Mouse (Mus musculus) testis, postnatal 10 days (tissue): ENCODE data around the gene Ssr2.
A peak's percentile ranks its signal among the peaks of the same experiment; 100 is the strongest.

ENCODE experiments used
- DNase-seq: peaks from one replicate; pipeline ENCODE4 v3.0.0; 2021; ENCODE audit warnings: low spot score

Ssr2 gene

DNA sequence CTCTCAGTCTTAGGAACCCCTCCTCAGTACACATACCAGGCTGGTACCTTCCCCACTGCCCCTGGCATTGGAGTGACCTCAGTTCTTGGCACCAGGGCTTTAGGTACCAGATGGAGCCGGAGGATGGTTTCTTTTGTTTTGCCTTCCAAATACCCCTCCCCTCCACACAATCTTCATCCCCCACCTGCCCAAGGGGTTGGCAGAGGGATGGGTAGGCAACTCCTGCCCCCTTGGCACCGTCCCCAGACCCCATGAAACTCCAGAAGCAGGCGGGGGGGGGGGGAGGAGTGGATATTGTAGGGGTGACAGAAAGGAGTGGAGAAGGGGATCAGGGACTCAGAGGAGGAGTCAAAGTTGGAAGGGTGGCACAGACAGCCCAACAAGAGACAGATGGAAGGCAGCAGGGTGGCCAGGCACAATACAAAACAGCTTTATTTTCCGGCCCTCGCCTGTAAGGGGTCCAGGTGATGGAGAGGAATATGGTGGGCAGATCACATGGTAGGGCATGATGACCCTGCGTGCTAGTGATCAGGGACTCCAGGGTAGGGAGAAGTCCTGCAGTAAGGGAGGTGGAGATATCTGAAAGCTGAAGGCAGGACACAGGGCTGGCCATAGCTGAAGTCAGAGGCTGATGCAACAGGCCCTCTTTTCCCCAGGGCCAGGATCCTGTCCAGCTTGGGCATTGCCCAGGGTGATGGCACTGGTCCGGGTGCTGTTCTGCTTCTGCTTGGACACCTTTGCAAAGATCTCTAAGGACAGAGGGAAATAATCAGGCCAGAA lies 33.9 kb upstream of the Ssr2 start:
- no peak for DNase-seq

GRCm38 (mm10) chr3:88542486-88542885 lies 33.2 kb upstream of the Ssr2 start:
- no peak for DNase-seq

GRCm38 (mm10) chr3:88543174-88543573 lies 32.5 kb upstream of the Ssr2 start:
- DNase-seq = no peak

GRCm38 (mm10) chr3:88543651-88544410 lies 31.8 kb upstream of the Ssr2 start:
- DNase-seq = no peak

DNA sequence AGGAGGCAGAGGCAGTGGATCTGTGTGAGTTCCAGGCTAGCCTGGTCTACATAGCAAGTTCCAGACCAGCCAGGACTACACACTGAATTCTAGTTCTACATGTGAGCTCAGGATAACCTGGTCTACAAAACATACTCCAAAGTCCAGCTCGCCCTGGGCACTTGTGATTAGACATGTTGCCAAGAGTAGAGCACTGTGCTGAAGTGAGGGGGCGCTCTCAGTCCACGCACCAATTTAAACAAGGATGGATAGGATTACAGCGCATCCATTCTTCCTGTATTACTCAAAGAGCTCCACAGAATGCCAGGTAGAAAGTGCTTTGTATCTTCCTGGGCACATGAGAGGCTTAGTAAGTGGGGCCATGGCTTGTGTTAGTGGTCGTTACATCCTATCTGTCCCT lies 31.2 kb upstream of the Ssr2 start:
- no peak for DNase-seq

- DNase-seq = no peak
Observed at GRCm38 (mm10) chr3:88544955-88545591, 30.6 kb upstream of the Ssr2 start.

- DNase-seq = no peak
Observed at GRCm38 (mm10) chr3:88546674-88547418, 28.8 kb upstream of the Ssr2 start.

- DNase-seq = no peak
Observed at GRCm38 (mm10) chr3:88548180-88548917, 27.3 kb upstream of the Ssr2 start, which contains the start of gene Rab25. TSS of gene Rab25 (minus strand) at chr3:88548300.

DNA sequence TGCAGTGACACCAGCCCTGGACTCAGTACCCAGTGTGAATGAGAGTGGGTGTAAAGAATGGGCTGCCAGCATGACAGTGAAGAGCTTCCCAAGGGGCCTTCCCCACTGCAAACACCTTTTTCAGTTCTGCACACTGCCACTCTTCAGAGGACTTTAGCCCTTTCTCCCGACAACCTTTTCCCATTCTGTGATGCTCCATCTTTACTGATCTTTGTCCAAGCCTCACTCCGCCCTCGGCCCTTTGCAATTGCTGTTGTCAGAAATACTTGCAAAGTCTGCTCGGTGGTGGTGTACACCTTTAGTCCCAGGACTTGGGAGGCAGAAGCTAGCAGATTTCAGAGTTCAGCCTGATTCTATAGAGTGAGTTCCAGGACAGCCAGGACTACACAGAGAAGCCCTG lies 24.1 kb upstream of the Ssr2 start:
- no peak for DNase-seq

- DNase-seq = no peak
Observed at GRCm38 (mm10) chr3:88552082-88552645, 23.5 kb upstream of the Ssr2 start.

DNA sequence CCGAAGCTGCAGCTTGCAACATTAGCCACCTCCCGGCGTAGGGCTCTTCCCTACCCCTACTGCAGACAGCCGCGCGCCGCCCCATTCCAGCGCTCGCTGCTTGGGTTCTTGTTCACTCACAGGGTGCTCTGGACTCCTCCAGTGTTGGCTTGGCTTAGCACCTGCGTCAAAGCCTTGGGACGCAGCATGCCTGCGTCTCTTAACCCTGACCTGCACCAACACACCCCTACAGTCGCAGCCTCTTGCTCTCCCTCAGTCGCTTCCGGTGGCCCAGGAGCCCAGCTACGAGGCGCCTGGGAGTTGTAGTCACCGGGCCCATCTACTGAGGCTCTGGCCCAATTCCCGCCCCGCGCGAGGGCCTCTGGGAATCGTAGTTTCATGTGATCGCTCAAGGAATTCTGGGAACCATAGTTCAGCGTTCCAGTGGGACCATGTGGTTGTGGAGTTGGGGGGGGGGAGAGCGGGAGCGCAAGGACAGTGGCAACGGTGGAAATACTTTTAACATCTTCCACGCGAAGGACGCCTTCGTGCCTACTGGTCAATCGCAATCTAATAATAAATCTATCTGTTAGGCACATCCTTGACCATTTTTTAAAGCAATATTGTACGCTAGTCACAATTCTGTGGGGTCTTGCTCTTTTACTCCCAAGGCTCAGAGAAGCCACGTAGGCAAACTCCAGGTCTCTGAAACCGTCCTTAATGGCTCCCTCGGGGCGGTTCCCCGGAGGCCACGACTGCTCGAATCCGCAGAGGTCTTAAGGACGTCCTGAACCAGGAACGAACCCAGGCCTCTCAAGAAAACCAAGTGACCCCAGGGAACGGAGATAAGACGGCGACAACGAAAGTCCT lies 22.8 kb upstream of the Ssr2 start, which contains the start of gene Lamtor2:
Gene Lamtor2, minus strand, starts transcription at position 399 of the 849 bp plus-strand sequence.
- peak; percentile 97 for DNase-seq

DNA sequence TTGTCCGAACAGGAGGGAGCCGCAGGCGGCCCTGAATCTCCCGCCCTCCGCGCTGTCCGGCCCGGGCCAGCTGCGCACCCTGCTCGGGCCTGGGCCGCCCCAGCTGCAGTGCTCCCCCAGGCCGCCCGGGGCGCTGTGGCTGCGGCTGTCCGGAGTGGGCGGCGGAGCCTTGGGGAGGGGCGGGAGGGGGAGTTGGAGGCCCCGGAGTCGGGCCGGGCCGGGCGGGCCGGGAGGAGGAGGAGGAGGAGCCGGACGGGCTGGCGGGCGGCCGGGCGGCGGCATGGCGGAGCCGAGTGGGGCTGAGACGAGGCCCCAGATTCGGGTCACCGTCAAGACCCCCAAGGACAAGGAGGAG lies 22.2 kb upstream of the Ssr2 start, which contains the start of gene Ubqln4:
Gene Ubqln4, plus strand, starts transcription at position 234 of the 355 bp plus-strand sequence.
- peak; percentile 95 for DNase-seq

GRCm38 (mm10) chr3:88553880-88554586 lies 21.6 kb upstream of the Ssr2 start:
- peak; percentile 84 for DNase-seq

GRCm38 (mm10) chr3:88555069-88555605 lies 20.5 kb upstream of the Ssr2 start:
- no peak for DNase-seq

GRCm38 (mm10) chr3:88555731-88556130 lies 19.9 kb upstream of the Ssr2 start:
- no peak for DNase-seq

DNA sequence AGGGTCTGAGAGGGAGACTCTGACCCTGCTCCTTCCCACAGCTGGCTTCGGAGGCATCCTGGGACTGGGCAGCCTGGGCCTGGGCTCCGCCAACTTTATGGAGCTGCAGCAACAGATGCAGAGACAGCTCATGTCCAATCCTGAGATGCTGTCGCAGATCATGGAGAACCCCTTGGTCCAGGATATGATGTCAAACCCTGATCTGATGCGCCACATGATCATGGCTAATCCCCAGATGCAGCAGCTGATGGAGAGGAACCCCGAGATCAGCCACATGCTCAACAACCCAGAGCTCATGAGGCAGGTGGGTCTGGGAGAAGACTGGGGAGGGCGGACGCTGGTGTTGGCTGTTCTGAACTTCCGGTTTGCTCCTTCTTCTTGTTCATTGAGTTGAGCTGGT lies 19.1 kb upstream of the Ssr2 start:
- DNase-seq = no peak

GRCm38 (mm10) chr3:88559596-88559995 lies 16.1 kb upstream of the Ssr2 start:
- no peak for DNase-seq

- no peak for DNase-seq
Observed at GRCm38 (mm10) chr3:88561989-88562388, 13.7 kb upstream of the Ssr2 start.

DNA sequence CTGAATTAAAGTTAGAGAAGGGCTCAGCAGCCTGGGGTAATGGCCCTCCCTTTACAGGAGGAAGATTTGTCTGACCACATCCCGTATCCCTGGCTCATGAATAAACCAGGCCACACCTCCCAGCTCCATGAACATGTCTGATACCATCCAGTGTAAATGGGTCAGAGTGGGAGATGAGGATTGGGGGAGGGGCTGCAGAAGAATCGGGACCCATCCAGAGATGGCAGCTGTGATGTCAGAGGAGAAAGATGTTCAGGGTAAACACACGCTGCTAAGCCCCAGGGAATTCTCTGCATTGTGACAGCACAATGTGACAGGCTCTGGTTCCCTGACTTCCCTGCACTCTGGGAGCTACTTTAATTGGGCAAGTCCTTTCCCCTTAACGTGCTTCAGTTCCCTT lies 12.2 kb upstream of the Ssr2 start:
- no peak for DNase-seq
